Mouse (Mus musculus) layer of hippocampus, adult 9-10 months (tissue): ENCODE data around the gene Ccp110.

Experiments
- DNase-seq: peaks from one replicate; pipeline ENCODE4 v3.0.0; 2022; ENCODE audit warnings: low spot score

Ccp110 gene

DNA sequence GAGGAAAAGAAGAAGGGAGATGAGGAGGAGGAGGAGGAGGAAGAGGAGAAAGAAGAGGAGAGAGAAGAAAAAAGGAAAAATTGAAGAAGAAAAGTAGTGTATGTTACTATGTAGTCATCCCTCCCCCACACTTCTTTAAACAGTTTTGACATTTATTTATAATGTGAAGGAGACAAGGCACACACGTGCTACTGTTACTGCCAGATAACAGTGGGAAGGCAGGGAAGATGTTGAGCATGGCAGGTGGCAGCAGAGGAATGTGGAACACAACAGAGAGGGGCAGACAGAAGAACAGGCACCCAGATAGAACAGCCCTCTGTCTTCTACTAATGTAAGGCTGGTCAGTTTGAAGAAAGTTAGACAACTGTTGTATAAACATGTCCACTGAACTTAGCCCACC lies 57.3 kb downstream of the Ccp110 start:
- DNase-seq, result no peak

- no peak for DNase-seq
Measured at GRCm38 (mm10) chr7:118773027-118773426, 60.7 kb downstream of the Ccp110 start.

GRCm38 (mm10) chr7:118775991-118776390 lies 63.6 kb downstream of the Ccp110 start:
- no peak for DNase-seq

GRCm38 (mm10) chr7:118776491-118776890 lies 64.1 kb downstream of the Ccp110 start:
- DNase-seq, result no peak

DNA sequence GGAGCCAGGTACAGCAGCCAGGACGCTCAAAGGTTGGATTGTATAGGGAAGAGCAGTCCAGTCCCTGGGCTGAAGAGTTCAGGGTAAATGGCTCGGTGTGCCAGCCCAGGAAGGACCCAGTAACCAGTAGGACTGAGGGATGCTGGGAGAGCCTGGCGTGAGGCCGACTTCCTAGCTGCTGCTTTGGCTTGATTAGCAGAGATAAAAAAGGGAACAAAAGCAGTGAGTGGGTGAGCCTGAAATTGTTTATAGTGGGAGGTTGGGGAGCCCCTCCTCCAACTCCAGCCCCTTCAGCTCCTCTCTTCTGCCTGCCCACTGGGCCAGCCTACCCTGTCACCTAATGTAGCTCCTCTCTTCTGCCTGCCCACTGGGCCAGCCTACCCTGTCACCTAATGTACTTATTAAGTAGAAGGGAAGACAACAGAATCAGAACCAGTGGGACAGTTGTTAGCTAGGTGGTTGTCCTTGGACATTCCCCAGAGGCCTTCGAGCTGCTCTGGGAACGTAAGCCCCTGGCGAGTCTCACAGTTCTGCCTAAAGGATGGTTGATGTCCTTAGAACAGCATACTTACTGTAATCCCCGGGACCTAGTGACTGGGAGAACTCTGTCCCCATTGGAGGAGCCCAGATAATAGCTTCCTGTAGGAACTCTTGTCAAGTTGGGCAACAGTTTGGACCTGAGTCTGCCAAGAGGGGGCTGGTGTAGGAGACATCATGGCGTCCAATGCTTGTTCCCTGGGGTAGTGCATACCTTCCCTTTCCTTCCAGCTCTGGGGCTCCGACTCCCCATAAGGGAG lies 65.4 kb downstream of the Ccp110 start:
- DNase-seq, result peak; percentile 35

DNA sequence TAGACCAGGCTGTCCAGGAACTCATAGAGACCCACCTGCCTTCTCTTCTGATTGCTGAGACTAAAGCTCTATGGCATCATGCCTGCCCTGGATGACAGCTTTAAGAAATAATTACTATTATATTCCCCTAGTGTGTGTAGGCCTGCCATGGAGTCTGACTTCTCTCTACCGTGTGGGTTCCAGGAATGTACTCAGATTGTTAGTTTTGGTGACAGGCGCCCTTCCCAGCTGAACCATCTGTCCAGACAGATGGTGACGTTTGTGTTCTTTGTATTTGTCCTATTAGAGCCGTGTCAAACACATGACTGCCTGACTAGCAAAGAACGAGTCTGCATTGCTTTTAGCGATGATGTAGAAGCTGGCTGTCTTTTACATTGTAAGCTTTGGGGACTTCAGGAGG lies 66.2 kb downstream of the Ccp110 start:
- peak; percentile 82 for DNase-seq

GRCm38 (mm10) chr7:118783305-118784001 lies 71.1 kb downstream of the Ccp110 start:
- no peak for DNase-seq

GRCm38 (mm10) chr7:118786091-118786490 lies 73.7 kb downstream of the Ccp110 start:
- DNase-seq, result no peak
